Mouse (Mus musculus) cerebellum, adult 2 months (tissue): ENCODE measurements around the gene Pcdh19. TPM values are rescaled to one million over a fixed set of nuclear protein-coding genes. Genes with fewer than 3 reads are reported as not detected.
"Not testable (repeated sequence)": the region's sequence is repeated elsewhere in the genome, so short reads cannot be mapped to it uniquely, and the experiment has no call there.

ENCODE experiments used
- DNase-seq, 2 experiments: peaks; one replicate each; pipeline ENCODE4 v3.0.0; 2021
- H3K27ac ChIP-seq: fragments of 200-500 bp; 2 replicates; pipeline ENCODE4 v1.5.1; 2012; ENCODE audit warnings: low read length, control low read depth, inconsistent platforms; ENCODE audit not compliant: insufficient read depth
- H3K27me3 ChIP-seq: fragments of 200-500 bp; 2 replicates; pipeline ENCODE4 v1.6.1; 2012; ENCODE audit warnings: inconsistent platforms, mild to moderate bottlenecking, low read length, moderate library complexity; ENCODE audit not compliant: control insufficient read depth, insufficient read depth
- H3K4me1 ChIP-seq: fragments of 200-500 bp; 2 replicates; pipeline ENCODE4 v1.6.1; 2011; ENCODE audit warnings: low read length; ENCODE audit not compliant: control insufficient read depth, insufficient read depth
- H3K4me3 ChIP-seq: fragments of 200-500 bp; replicated peaks from 2 replicates; pipeline ENCODE3; 2011; ENCODE audit warnings: mild to moderate bottlenecking, low read depth, low read length, control low read depth; ENCODE audit not compliant: insufficient read depth
- CTCF ChIP-seq: fragments of 200-500 bp; IDR thresholded peaks from 2 replicates; pipeline ENCODE4 v1.5.1; 2011; ENCODE audit warnings: low read depth, mild to moderate bottlenecking, control low read depth, low read length, moderate library complexity, borderline replicate concordance; ENCODE audit not compliant: insufficient read depth
- POLR2A ChIP-seq: fragments of 200-500 bp; IDR thresholded peaks from 2 replicates; pipeline ENCODE4 v1.6.1; 2011; ENCODE audit warnings: low read length, control low read depth, borderline replicate concordance; ENCODE audit not compliant: insufficient read depth
- WGBS: fragments of 180-500 bp; shearing (Covaris S2); methylation state at CpG from one replicate; pipeline ENCODE4 v1.1.7; 2018; 5-methylcytosine and 5-hydroxymethylcytosine counted together
- polyA plus RNA-seq: library from polyadenylated mRNA; depleted of rRNA; stranded (reverse); fragments of >200 nt; gene quantifications from 2 replicates; pipeline ENCODE4 v1.2.3, GENCODE M21; 2012; rRNA removed

Pcdh19 gene
- polyA plus RNA-seq: 3.1 and 4.0 TPM in 2 replicates

DNA sequence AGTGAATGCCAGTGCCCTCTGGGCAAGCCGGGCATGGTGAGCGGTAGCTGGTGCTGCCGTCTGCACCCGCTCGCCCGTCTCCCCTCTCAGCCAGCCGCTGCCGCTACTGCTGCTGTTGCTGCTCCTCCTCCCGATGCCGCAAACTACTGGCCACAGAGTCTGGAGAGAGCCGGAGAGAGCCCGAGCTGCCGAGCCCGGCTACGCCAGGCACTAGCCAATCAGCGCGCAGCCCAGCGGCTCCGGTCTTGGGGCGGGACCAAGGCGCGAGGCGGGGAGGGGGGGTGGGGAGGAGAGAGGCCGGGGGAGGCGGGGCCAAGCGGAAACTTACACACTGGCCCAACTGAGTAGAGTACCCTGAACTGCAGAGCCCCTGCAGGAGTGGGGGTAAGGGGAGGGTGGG, at the start of gene Pcdh19:
TSS of gene Pcdh19 (minus strand) at position 148 of the 400 bp plus-strand sequence.
- 6% methylated on average over 24 of the region's 26 CpGs for WGBS
- no peaks in the 10 kb centered on the region; the same call in 1 of the 2 replicates for H3K27me3 ChIP-seq

DNA sequence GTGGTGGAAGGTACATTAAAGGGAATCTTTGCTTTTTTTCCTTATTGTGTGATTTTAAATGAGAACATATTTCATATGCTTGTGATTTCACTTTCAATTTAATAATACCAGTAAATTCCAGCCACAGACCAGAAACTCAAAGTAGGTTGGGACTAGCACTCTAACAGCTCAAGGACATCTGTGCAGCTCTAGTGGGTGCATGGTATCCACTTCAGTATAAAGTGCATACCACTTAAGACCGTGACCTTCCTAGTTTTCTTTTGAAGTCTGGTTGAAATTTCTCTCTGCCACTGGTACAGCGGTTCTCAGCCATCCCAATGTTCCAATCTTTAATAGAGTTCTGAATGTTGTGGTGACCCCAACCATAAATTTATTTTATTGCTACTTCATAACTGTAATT, 47.1 kb upstream of the Pcdh19 start:
- TF ChIP-seq CTCF (no peak), POLR2A (no peak)
- H3K27ac ChIP-seq: no peak overlapping the region
- WGBS: 98% methylated on average over 2 of the region's 2 CpGs
- no peak overlapping the region for H3K4me3 ChIP-seq
- no peaks in the 10 kb centered on the region for H3K4me1 ChIP-seq
- no peak for DNase-seq
- H3K27me3 ChIP-seq: no peaks in the 10 kb centered on the region

More for the DNA sequence above, at the start of gene Pcdh19:
- H3K4me1 ChIP-seq: peaks cover 3% of the 10 kb centered on the region; the same call in 1 of the 2 replicates
- TF ChIP-seq CTCF (no peak), POLR2A (0 out of 2 replicates have a peak, but pooled peaks have one; percentile 19)
- peak; percentile 65 to 66 for DNase-seq
- peak within 1 kb of the TSS; percentile 52 for H3K4me3 ChIP-seq
- H3K27ac ChIP-seq: no peak within 1 kb of the TSS

DNA sequence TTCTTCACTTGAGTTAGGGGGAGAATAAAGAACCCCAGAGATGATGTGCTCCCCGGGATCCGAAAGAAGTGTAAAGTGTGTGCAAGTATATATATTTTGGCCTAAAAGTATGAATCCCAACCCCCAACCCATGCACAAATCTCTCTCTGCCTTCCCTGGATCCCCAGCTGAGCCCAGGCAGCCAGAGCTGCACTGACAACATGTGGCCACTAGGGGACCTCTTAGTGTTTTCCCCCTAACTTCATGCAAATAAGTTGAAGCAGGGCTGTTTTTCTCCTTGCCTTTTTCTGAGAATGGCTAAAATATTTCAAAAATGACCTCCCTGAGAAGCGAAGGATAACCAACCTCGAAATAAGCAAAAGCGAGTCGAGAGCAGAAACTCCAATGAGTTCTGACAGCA, 46.2 kb upstream of the Pcdh19 start:
- Histone ChIP-seq H3K4me3 (no peak overlapping the region), H3K27ac (no peak overlapping the region), H3K4me1 (no peaks in the 10 kb centered on the region), H3K27me3 (no peaks in the 10 kb centered on the region)
- WGBS: 24% methylated on average over 6 of the region's 6 CpGs
- DNase-seq: peak in 1 of 2 experiments; percentile 6
- TF ChIP-seq CTCF (0 out of 2 replicates have a peak, but pooled peaks have one; percentile 14), POLR2A (no peak)

DNA sequence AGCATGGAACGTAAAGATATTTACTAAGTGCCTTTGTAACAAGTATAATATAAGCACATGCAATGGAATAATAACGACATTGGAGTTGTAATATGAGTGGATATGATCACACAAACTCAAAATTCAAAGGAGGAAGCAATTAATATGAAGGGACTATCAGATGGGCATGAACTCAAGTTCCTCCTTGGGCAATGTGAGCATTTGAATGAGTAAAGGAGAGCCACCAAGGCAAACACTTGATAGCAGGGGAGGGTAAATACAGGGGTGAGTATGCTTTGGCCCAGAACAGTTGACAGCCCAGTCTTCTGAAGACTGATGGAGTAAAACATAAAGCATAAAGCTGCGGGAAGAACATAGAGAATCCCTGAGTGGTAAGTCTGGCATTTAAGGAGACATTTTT, 32.7 kb upstream of the Pcdh19 start:
- no peaks in the 10 kb centered on the region for H3K27me3 ChIP-seq
- no peak overlapping the region for H3K4me3 ChIP-seq
- 90% methylated on average over 3 of the region's 3 CpGs for WGBS
- no peaks in the 10 kb centered on the region for H3K4me1 ChIP-seq
- DNase-seq: no peak
- TF ChIP-seq POLR2A (no peak), CTCF (no peak)
- H3K27ac ChIP-seq: no peak overlapping the region

DNA sequence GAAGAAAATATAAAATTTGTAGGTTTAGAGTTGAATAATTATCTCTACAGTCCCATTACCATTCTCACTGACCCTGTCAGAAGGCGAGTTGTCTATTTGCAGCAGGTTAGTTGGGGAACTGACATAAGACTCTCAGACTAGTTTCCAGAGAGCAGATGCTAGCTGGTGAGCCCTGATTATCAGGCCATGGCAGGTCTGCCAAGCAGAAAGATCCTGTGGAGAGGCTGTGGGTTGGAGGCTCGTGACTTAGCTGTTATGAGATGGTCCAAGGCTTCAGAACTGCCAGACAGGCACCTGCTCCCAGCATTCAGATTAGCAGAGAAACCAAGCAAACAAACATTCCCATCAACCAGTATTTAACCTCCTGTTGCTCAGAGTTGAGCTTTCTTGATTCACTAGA, 21.8 kb upstream of the Pcdh19 start:
- H3K4me1 ChIP-seq: no peaks in the 10 kb centered on the region
- H3K27ac ChIP-seq: no peak overlapping the region
- WGBS: 13% methylated on average over 2 of the region's 2 CpGs
- no peaks in the 10 kb centered on the region for H3K27me3 ChIP-seq
- no peak for TF ChIP-seq POLR2A
- TF ChIP-seq CTCF: no peak
- DNase-seq: no peak
- H3K4me3 ChIP-seq: no peak overlapping the region

DNA sequence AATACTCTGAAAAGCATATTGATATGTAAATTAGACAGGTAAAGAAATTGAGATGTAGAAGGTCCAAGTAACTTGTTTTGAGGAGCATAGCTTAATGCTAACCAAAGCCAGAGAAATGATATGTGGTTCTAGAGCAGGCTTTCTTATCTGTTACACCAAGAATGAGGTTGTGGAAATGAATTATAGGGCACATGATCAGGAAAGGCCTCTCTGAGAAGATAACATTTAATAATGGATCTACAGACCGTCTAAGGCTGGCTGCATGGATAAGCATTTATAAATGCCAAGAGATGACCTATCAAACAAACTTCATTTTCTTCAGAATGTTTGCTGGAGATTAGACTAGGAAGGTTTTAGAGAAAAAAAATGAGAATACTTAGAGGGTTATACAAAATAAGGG, 14.1 kb upstream of the Pcdh19 start:
- Histone ChIP-seq H3K4me1 (no peaks in the 10 kb centered on the region), H3K27me3 (no peaks in the 10 kb centered on the region), H3K4me3 (no peak overlapping the region), H3K27ac (no peak overlapping the region)
- no peak for DNase-seq
- TF ChIP-seq POLR2A (no peak), CTCF (no peak)
- WGBS: 100% methylated on average over 1 of the region's 1 CpGs

DNA sequence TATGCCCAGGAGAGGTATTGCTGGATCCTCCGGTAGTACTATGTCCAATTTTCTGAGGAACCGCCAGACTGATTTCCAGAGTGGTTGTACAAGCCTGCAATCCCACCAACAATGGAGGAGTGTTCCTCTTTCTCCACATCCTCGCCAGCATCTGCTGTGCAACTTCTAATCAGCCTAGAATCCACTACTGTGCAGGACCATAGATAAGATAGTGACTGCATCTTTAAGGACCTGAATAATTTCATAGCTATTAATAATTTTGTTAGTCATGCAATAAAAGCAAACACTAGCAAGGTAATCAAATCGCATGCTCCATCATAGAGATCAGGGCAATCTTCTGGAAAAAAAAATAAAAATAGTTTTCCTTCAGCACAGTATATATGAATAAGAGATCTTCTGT, 9.1 kb upstream of the Pcdh19 start:
- H3K27me3 ChIP-seq, H3K27ac ChIP-seq, H3K4me3 ChIP-seq, DNase-seq, H3K4me1 ChIP-seq: not testable (repeated sequence)
- 89% methylated on average over 2 of the region's 4 CpGs for WGBS

DNA sequence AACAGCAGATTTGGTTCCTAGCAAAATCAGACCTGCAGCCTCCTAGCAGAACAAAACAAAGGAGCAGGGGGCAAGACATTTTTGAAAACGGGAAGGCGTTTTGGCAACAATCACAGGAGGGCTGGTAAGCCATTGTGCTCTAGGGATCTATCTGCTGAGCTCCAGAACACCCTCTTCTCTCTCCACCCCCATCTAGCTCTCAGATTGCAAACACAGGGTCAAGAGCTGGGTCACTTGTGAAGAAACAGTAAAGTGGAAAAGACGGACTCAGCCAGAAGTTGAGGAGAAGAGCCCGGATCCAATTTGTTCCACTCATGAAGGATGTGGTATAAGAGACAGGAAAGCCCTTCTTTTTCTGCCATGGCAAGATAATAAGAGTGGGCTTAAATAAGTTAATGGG, 7.7 kb upstream of the Pcdh19 start:
- no peaks in the 10 kb centered on the region for H3K4me1 ChIP-seq
- TF ChIP-seq CTCF (no peak), POLR2A (no peak)
- DNase-seq: no peak
- 24% methylated on average over 4 of the region's 4 CpGs for WGBS
- no peaks in the 10 kb centered on the region for H3K27me3 ChIP-seq
- no peak overlapping the region for H3K4me3 ChIP-seq
- H3K27ac ChIP-seq: no peak overlapping the region
